Mouse (Mus musculus) naive thymus-derived CD4-positive, alpha-beta T cell, adult 5 months (primary cell): ENCODE measurements around the gene Steap3. TPM values are rescaled to one million over a fixed set of nuclear protein-coding genes. Genes with fewer than 3 reads are reported as not detected.

Experiments
- polyA plus RNA-seq: library from polyadenylated mRNA; unstranded; fragments of 100-300 nt; shearing (Covaris generic); gene quantifications from one replicate; pipeline ENCODE4 v1.2.1, GENCODE M21; 2017

Steap3 gene
- 0.44 TPM for polyA plus RNA-seq

DNA sequence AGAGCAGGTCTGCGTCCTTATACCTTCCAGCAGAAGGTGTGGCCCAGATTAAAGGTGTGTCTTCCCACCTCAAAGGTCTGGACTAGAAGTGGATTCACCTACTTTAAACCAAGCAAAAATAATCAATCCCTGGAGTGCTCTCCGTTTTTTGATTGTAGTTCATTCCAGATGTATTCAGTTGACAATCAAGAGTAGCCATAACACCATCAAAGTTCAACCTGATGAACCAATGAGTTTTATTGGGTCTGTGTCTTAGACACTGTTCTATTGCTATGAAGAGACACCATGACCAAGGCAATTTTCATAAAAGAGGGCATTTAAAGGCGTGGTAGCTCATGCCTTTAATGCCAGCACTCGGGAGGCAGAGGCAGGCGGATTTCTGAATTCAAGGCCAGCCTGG lies at the start of gene Steap3:
Gene Steap3, minus strand, starts transcription at position 101 of the 400 bp plus-strand sequence.

Other genes with a start within 250 kb of the Steap3 start
- gene Tmem37, start 198.6 kb downstream of the Steap3 start, polyA plus RNA-seq, result not detected
- 64.4 TPM for gene Dbi, start 151.6 kb downstream of the Steap3 start, polyA plus RNA-seq
- 8.8 TPM for gene 3110009E18Rik, start 151.5 kb downstream of the Steap3 start, polyA plus RNA-seq
- not detected for gene C1ql2, start 67.9 kb upstream of the Steap3 start, polyA plus RNA-seq
- not detected for gene Marco, start 232.3 kb upstream of the Steap3 start, polyA plus RNA-seq